ENCODE assay signal across 7 mouse cellular contexts in the genomic region with DNA sequence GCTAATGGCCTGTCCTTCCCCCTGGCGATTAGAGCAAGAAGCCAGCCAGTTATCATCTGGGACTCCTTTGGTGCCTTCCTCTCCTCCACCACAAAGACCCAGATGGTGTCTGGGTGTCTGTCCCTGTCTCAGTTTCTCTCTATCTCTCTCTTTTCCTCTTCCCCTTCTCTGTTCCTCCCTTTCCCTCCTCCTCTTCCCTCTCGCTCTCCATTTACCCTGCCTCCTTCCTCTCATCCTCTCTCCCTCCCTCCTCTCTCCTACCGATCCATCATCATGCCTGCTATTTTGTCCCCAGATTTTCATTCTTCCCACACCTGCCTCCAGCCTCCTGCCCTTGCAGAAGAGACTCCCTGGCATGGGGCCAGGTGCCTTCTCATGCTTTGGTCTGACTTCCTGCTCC. TPM values are rescaled to one million over a fixed set of nuclear protein-coding genes. Genes with fewer than 3 reads are reported as not detected.
DNase-seq lines count a peak whose midpoint lies in the region; ATAC-seq and TF ChIP-seq lines count a peak whose summit lies in the region.

No protein-coding gene starts in this region.

- peak; percentile 24 for ATAC-seq in lung, embryonic 15.5 days (ENCODE audit: borderline replicate concordance, extremely low read depth, low FRiP score, low TSS enrichment)
- peak; percentile 11; the same call in 1 of the 2 replicates for ATAC-seq in forebrain, embryonic 14.5 days
- peak; percentile 26; the same call in 1 of the 2 replicates for ATAC-seq in limb, embryonic 12.5 days (ENCODE audit: insufficient number of reproducible peaks, insufficient read depth, low FRiP score, low TSS enrichment, low read depth)
- no peak for ATAC-seq in stomach, embryonic 16.5 days (ENCODE audit: insufficient read depth, low FRiP score)

- no peaks in the 10 kb centered on the region for H3K4me1 ChIP-seq in lung, embryonic 15.5 days
- no peaks in the 10 kb centered on the region for H3K4me1 ChIP-seq in forebrain, embryonic 14.5 days (ENCODE audit: control insufficient read depth, insufficient read depth, low read length)
- no peaks in the 10 kb centered on the region for H3K4me1 ChIP-seq in limb, embryonic 12.5 days (replicated peaks)
- H3K4me1 ChIP-seq in stomach, embryonic 16.5 days (ENCODE audit: control insufficient read depth, insufficient read depth, low read length) = no peaks in the 10 kb centered on the region
- no peaks in the 10 kb centered on the region for H3K4me1 ChIP-seq in cerebellum, adult 2 months (ENCODE audit: control insufficient read depth, insufficient read depth, low read length)

- 41% methylated on average over 3 of the region's 3 CpGs for WGBS in lung, embryonic 15.5 days
- 54% methylated on average over 3 of the region's 3 CpGs for WGBS in forebrain, embryonic 14.5 days
- 47% methylated on average over 3 of the region's 3 CpGs for WGBS in limb, embryonic 12.5 days
- 53% methylated on average over 3 of the region's 3 CpGs for WGBS in stomach, embryonic 16.5 days
- 45% methylated on average over 3 of the region's 3 CpGs for WGBS in cerebellum, adult 2 months

- peak overlapping the region; percentile 41; the same call in 1 of the 2 replicates for H3K27ac ChIP-seq in lung, embryonic 15.5 days
- H3K27ac ChIP-seq in forebrain, embryonic 14.5 days (ENCODE audit: low read depth, low read length) = 0 out of 2 replicates have a peak overlapping the region, but pooled peaks have one; percentile 21
- no peak overlapping the region for H3K27ac ChIP-seq in limb, embryonic 12.5 days
- H3K27ac ChIP-seq in stomach, embryonic 16.5 days (ENCODE audit: low read length) = no peak overlapping the region
- no peak overlapping the region for H3K27ac ChIP-seq in cerebellum, adult 2 months (ENCODE audit: insufficient read depth, low read length)

- H3K27me3 ChIP-seq in lung, embryonic 15.5 days = peaks cover 9% of the 10 kb centered on the region; the same call in 1 of the 2 replicates
- H3K27me3 ChIP-seq in forebrain, embryonic 14.5 days (replicated peaks; ENCODE audit: control insufficient read depth, insufficient read depth, low read length) = no peaks in the 10 kb centered on the region
- peaks cover 57% of the 10 kb centered on the region for H3K27me3 ChIP-seq in limb, embryonic 12.5 days
- H3K27me3 ChIP-seq in stomach, embryonic 16.5 days (ENCODE audit: control insufficient read depth, insufficient read depth, low read length) = peaks cover 18% of the 10 kb centered on the region; the same call in 1 of the 2 replicates
- H3K27me3 ChIP-seq in cerebellum, adult 2 months (ENCODE audit: control insufficient read depth, insufficient read depth, low read length) = no peaks in the 10 kb centered on the region; the same call in 1 of the 2 replicates

- no peak for DNase-seq in lung, postnatal 10 days
- no peak for DNase-seq in forebrain, embryonic 14.5 days (ENCODE audit: low spot score)
- DNase-seq in cerebellum, adult 2 months = no peak
- DNase-seq in spleen, adult 12 weeks (ENCODE audit: low spot score) = no peak

- peak overlapping the region; percentile 38; the same call in 1 of the 2 replicates for H3K4me3 ChIP-seq in lung, embryonic 15.5 days
- H3K4me3 ChIP-seq in forebrain, embryonic 14.5 days (ENCODE audit: low read depth, low read length) = no peak overlapping the region
- no peak overlapping the region for H3K4me3 ChIP-seq in limb, embryonic 12.5 days (replicated peaks)
- H3K4me3 ChIP-seq in stomach, embryonic 16.5 days (replicated peaks; ENCODE audit: low read length) = peak overlapping the region; percentile 42; the same call in 1 of the 2 replicates
- H3K4me3 ChIP-seq in cerebellum, adult 2 months (replicated peaks; ENCODE audit: insufficient read depth, low read depth, low read length) = no peak overlapping the region

- H3K4me2 ChIP-seq in lung, embryonic 15.5 days = peak overlapping the region; percentile 57
- H3K4me2 ChIP-seq in forebrain, embryonic 14.5 days (ENCODE audit: low read length) = peak overlapping the region; percentile 46; the same call in 1 of the 2 replicates
- H3K4me2 ChIP-seq in limb, embryonic 12.5 days = peak overlapping the region; percentile 50
- H3K4me2 ChIP-seq in stomach, embryonic 16.5 days (ENCODE audit: low read depth, low read length) = peak overlapping the region; percentile 51; the same call in 1 of the 2 replicates

- 0 out of 2 replicates have a peak overlapping the region, but pooled peaks have one; percentile 34 for H3K9ac ChIP-seq in lung, embryonic 15.5 days
- no peak overlapping the region for H3K9ac ChIP-seq in forebrain, embryonic 14.5 days (ENCODE audit: low read length)
- H3K9ac ChIP-seq in limb, embryonic 12.5 days (replicated peaks) = no peak overlapping the region
- H3K9ac ChIP-seq in stomach, embryonic 16.5 days (ENCODE audit: low read length) = no peak overlapping the region

- H3K9me3 ChIP-seq in lung, embryonic 15.5 days = no peaks in the 10 kb centered on the region
- no peaks in the 10 kb centered on the region for H3K9me3 ChIP-seq in forebrain, embryonic 14.5 days (replicated peaks; ENCODE audit: control insufficient read depth, low read length)
- no peaks in the 10 kb centered on the region for H3K9me3 ChIP-seq in limb, embryonic 12.5 days
- H3K9me3 ChIP-seq in stomach, embryonic 16.5 days (replicated peaks; ENCODE audit: control insufficient read depth, low read length) = no peaks in the 10 kb centered on the region

- TF ChIP-seq CTCF in cerebellum, adult 2 months (IDR thresholded peaks at IDR 0.05; ENCODE audit: borderline replicate concordance, insufficient read depth, low read depth, low read length) = no peak

- TF ChIP-seq POLR2A in cerebellum, adult 2 months (IDR thresholded peaks at IDR 0.05; ENCODE audit: borderline replicate concordance, insufficient read depth, low read length) = no peak

- H3K36me3 ChIP-seq in lung, embryonic 15.5 days = no peaks in the 10 kb centered on the region
- H3K36me3 ChIP-seq in forebrain, embryonic 14.5 days (ENCODE audit: control insufficient read depth, insufficient read depth, low read length) = no peaks in the 10 kb centered on the region
- H3K36me3 ChIP-seq in limb, embryonic 12.5 days = no peaks in the 10 kb centered on the region
- H3K36me3 ChIP-seq in stomach, embryonic 16.5 days (ENCODE audit: control insufficient read depth, insufficient read depth, low read length) = no peaks in the 10 kb centered on the region

RNA-seq across cellular contexts. Expression of gene Tmem28, which starts 33.0 kb away (rescaled TPM):
- polyA plus RNA-seq in lung, embryonic 15.5 days (2015; fragmentation: Nextera tagmentation; extraction: Ambion mirVana) = not detected in 2 replicates
- 2.0 and 2.3 TPM in 2 replicates for polyA plus RNA-seq in forebrain, embryonic 14.5 days (2014; fragmentation: Nextera tagmentation; extraction: Ambion mirVana)
- polyA plus RNA-seq in limb, embryonic 12.5 days (2016; fragmentation: Nextera tagmentation; extraction: Ambion mirVana) = 0.10 and 0.11 TPM in 2 replicates
- polyA plus RNA-seq in stomach, embryonic 16.5 days (2015; fragmentation: Nextera tagmentation; extraction: Ambion mirVana) = 0.11 and 0.15 TPM in 2 replicates
- polyA plus RNA-seq in cerebellum, adult 2 months (2012; rRNA removed) = 11.3 and 11.7 TPM in 2 replicates

Comparison
In these comparisons a context has a peak if more than half of its experiments do, and no peak if none do; other contexts are left out.
1. H3K27ac ChIP-seq: peak in lung, embryonic 15.5 days (single experiment) and forebrain, embryonic 14.5 days (single experiment); none in limb, embryonic 12.5 days (single experiment), stomach, embryonic 16.5 days (single experiment) and cerebellum, adult 2 months (single experiment).
2. H3K4me3 ChIP-seq: peak in lung, embryonic 15.5 days (single experiment) and stomach, embryonic 16.5 days (single experiment); none in forebrain, embryonic 14.5 days (single experiment), limb, embryonic 12.5 days (single experiment) and cerebellum, adult 2 months (single experiment).
3. Peak in every context shown above with its lines, with median percentiles within 50 percentile points of each other: H3K4me2 ChIP-seq.